In the genomic region with DNA sequence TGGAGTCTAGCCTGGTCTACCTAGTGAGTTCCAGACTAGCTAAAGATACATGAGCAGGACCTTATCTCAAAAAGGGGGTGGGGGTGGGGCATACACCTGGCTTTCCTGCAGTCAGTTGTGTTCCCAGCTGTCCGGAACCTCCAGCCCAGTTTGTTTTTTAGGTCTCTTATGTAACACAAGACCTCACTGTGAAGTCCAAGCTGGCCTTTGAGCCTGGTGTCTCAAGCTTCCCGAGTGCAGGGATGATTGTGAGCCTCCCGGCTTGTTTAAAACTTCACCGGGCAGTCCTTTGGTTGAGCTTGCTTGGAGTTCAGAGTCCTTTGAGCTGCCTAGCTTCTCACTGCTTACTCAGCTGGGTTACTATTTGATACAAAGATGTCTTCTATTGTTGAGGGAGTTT, we compare ENCODE assay signal across 8 mouse cellular contexts. TPM values are rescaled to one million over a fixed set of nuclear protein-coding genes. Genes with fewer than 3 reads are reported as not detected.
DNase-seq lines count a peak whose midpoint lies in the region; ATAC-seq lines count a peak whose summit lies in the region.

No protein-coding gene starts in this region.

- H3K4me1 ChIP-seq in embryonic facial prominence, embryonic 11.5 days (ENCODE audit: control insufficient read depth, insufficient read depth, low read length): peaks cover 4% of the 10 kb centered on the region; the same call in 1 of the 2 replicates
- peaks cover 9% of the 10 kb centered on the region; the same call in 1 of the 2 replicates for H3K4me1 ChIP-seq in intestine, embryonic 15.5 days (replicated peaks)

- peak; percentile 16 to 42 for DNase-seq in heart, adult 18-20 months
- DNase-seq in heart, postnatal 14 days: no peak
- DNase-seq in embryonic facial prominence, embryonic 11.5 days (ENCODE audit: low spot score): no peak
- no peak for DNase-seq in layer of hippocampus, postnatal 36 days
- DNase-seq in right cerebral cortex, postnatal 36 days (ENCODE audit: low spot score in 2 of 2): no peak
- no peak for DNase-seq in spleen, postnatal 14 days (ENCODE audit: low spot score in 2 of 2)

- H3K27me3 ChIP-seq in embryonic facial prominence, embryonic 11.5 days (ENCODE audit: control insufficient read depth, insufficient read depth, low read length): no peaks in the 10 kb centered on the region
- no peaks in the 10 kb centered on the region for H3K27me3 ChIP-seq in intestine, embryonic 15.5 days (replicated peaks)

- peaks cover 77% of the 10 kb centered on the region for H3K79me2 ChIP-seq in macrophage (ENCODE audit: inconsistent target)

- WGBS in embryonic facial prominence, embryonic 11.5 days: 39% methylated on average over 4 of the region's 4 CpGs
- WGBS in intestine, embryonic 15.5 days: 8% methylated on average over 4 of the region's 4 CpGs
- WGBS in macrophage (ENCODE audit: missing documents): 0% methylated on average over 4 of the region's 4 CpGs

- H3K4me3 ChIP-seq in embryonic facial prominence, embryonic 11.5 days (ENCODE audit: low read depth, low read length): peak overlapping the region; percentile 73
- H3K4me3 ChIP-seq in intestine, embryonic 15.5 days (replicated peaks): peak overlapping the region; percentile 96
- peak overlapping the region; percentile 97 for H3K4me3 ChIP-seq in macrophage (ENCODE audit: inconsistent target)

- ATAC-seq in embryonic facial prominence, embryonic 11.5 days (replicated peaks; ENCODE audit: insufficient number of reproducible peaks, low FRiP score, low TSS enrichment, low read depth): no peak
- no peak for ATAC-seq in intestine, embryonic 15.5 days

- peak overlapping the region; percentile 39 for H3K9ac ChIP-seq in embryonic facial prominence, embryonic 11.5 days (replicated peaks; ENCODE audit: low read length)
- H3K9ac ChIP-seq in intestine, embryonic 15.5 days: peak overlapping the region; percentile 98

- peak overlapping the region; percentile 89 for H3K4me2 ChIP-seq in embryonic facial prominence, embryonic 11.5 days (ENCODE audit: low read depth, low read length)
- H3K4me2 ChIP-seq in intestine, embryonic 15.5 days (replicated peaks): peak overlapping the region; percentile 88

- H3K9me3 ChIP-seq in embryonic facial prominence, embryonic 11.5 days (replicated peaks; ENCODE audit: control insufficient read depth, low read length): no peaks in the 10 kb centered on the region
- H3K9me3 ChIP-seq in intestine, embryonic 15.5 days: no peaks in the 10 kb centered on the region

- peaks cover 8% of the 10 kb centered on the region for H3K36me3 ChIP-seq in embryonic facial prominence, embryonic 11.5 days (replicated peaks; ENCODE audit: control insufficient read depth, insufficient read depth, low read depth, low read length)
- peaks cover 18% of the 10 kb centered on the region for H3K36me3 ChIP-seq in intestine, embryonic 15.5 days
- peaks cover 27% of the 10 kb centered on the region; the same call in 1 of the 2 replicates for H3K36me3 ChIP-seq in macrophage (ENCODE audit: inconsistent target)

- H3K27ac ChIP-seq in embryonic facial prominence, embryonic 11.5 days (replicated peaks; ENCODE audit: low read depth, low read length): no peak overlapping the region
- no peak overlapping the region for H3K27ac ChIP-seq in intestine, embryonic 15.5 days
- H3K27ac ChIP-seq in macrophage: peak overlapping the region; percentile 34

- intact Hi-C loops in heart, postnatal 14 days (cut with DNase I): no loop called here

RNA-seq across cellular contexts. Expression of gene Ppp1r15b, which starts 3.1 kb away (rescaled TPM):
- total RNA-seq in heart, adult 18-20 months (2021): 10 to 100 TPM; 21.6 to 23.1 TPM
- 10 to 100 TPM; 32.2 to 34.6 TPM for total RNA-seq in heart, postnatal 14 days (2021)
- 41.5 and 42.1 TPM in 2 replicates for polyA plus RNA-seq in embryonic facial prominence, embryonic 11.5 days (2014; fragmentation: Nextera tagmentation; extraction: Ambion mirVana)
- 46.7 and 46.9 TPM in 2 replicates for polyA plus RNA-seq in intestine, embryonic 15.5 days (2015; fragmentation: Nextera tagmentation; extraction: Ambion mirVana)
- 100 to 1,000 TPM in 6 of 26 experiments, 10 to 100 TPM in 20; 28.2 to 162 (median 79.5) TPM for total RNA-seq in macrophage (2018; cell fraction: chromatin; rRNA removed)
- total RNA-seq in macrophage (2018; cell fraction: cytosol; rRNA removed): 100 to 1,000 TPM in 3 of 26 experiments, 10 to 100 TPM in 23; 50.0 to 199 (median 78.2) TPM
- 100 to 1,000 TPM in 16 of 26 experiments, 10 to 100 TPM in 10; 43.6 to 286 (median 150) TPM for total RNA-seq in macrophage (2018; cell fraction: nucleus; rRNA removed)
- 26.8 to 38.2 TPM (median 32.7 TPM) in 3 replicates for polyA plus RNA-seq in macrophage (2018)
- total RNA-seq in layer of hippocampus, postnatal 36 days (2021): 10 to 100 TPM; 42.5 to 44.2 TPM

RNA-seq across cellular contexts. Expression of gene Plekha6, which starts 29.9 kb away (rescaled TPM):
- 10 to 100 TPM; 40.5 to 47.7 TPM for total RNA-seq in heart, adult 18-20 months (2021)
- 10 to 100 TPM; 69.0 to 81.8 TPM for total RNA-seq in heart, postnatal 14 days (2021)
- 2.0 and 2.8 TPM in 2 replicates for polyA plus RNA-seq in embryonic facial prominence, embryonic 11.5 days (2014; fragmentation: Nextera tagmentation; extraction: Ambion mirVana)
- 13.7 and 15.3 TPM in 2 replicates for polyA plus RNA-seq in intestine, embryonic 15.5 days (2015; fragmentation: Nextera tagmentation; extraction: Ambion mirVana)
- 1 to 10 TPM in 4 of 26 experiments, under 1 TPM in 9, not detected in 13; 0.15 to 4.0 (median 0.74) TPM for total RNA-seq in macrophage (2018; cell fraction: chromatin; rRNA removed)
- under 1 TPM in 15 of 26 experiments, not detected in 11; 0.03 to 0.26 (median 0.09) TPM for total RNA-seq in macrophage (2018; cell fraction: cytosol; rRNA removed)
- 1 to 10 TPM in 2 of 26 experiments, under 1 TPM in 8, not detected in 16; 0.16 to 2.6 (median 0.42) TPM for total RNA-seq in macrophage (2018; cell fraction: nucleus; rRNA removed)
- not detected in 3 replicates for polyA plus RNA-seq in macrophage (2018)
- 10 to 100 TPM; 48.4 to 51.8 TPM for total RNA-seq in layer of hippocampus, postnatal 36 days (2021)

Comparison
In these comparisons a context has a peak if more than half of its experiments do, and no peak if none do; other contexts are left out.
1. DNase-seq: peak in heart, adult 18-20 months (2 of 2); none in heart, postnatal 14 days (0 of 2), embryonic facial prominence, embryonic 11.5 days (single experiment), layer of hippocampus, postnatal 36 days (0 of 2), right cerebral cortex, postnatal 36 days (0 of 2) and spleen, postnatal 14 days (0 of 2).
2. Peak in every context shown above with its lines, with median percentiles within 50 percentile points of each other: H3K4me3 ChIP-seq.